Mouse (Mus musculus): ENCODE results near the gene Ttll3. TPM values are rescaled to one million over a fixed set of nuclear protein-coding genes. Genes with fewer than 3 reads are reported as not detected.

The Ttll3 gene
- total RNA-seq, 2 experiments from 2014 or later = 1.0 to 1.4 TPM

GRCm38 (mm10) chr6:113416416-113416815 is 27.4 kb downstream of the Ttll3 start:
- intact Hi-C loops (cut with DNase I) = no loop called here
- DNase-seq (ENCODE audit: low spot score) = no peak

- no peak for DNase-seq (ENCODE audit: low spot score)
- intact Hi-C loops (cut with DNase I) = no loop called here
Measured at GRCm38 (mm10) chr6:113418441-113419198, 29.6 kb downstream of the Ttll3 start.

- DNase-seq (ENCODE audit: low spot score) = peak; percentile 94
- intact Hi-C loops (cut with DNase I) = no loop called here
Measured at GRCm38 (mm10) chr6:113419199-113419587, 30.1 kb downstream of the Ttll3 start, which contains the start of gene Rpusd3. Rpusd3 (minus strand) TSS chr6:113419340.

GRCm38 (mm10) chr6:113423000-113423399 is 33.9 kb downstream of the Ttll3 start:
- DNase-seq (ENCODE audit: low spot score) = no peak
- intact Hi-C loops (cut with DNase I) = no loop called here

GRCm38 (mm10) chr6:113424187-113424586 is 35.1 kb downstream of the Ttll3 start:
- intact Hi-C loops (cut with DNase I) = no loop called here
- no peak for DNase-seq (ENCODE audit: low spot score)

- DNase-seq (ENCODE audit: low spot score) = no peak
- intact Hi-C loops (cut with DNase I) = no loop called here
Measured at GRCm38 (mm10) chr6:113426696-113427095, 37.6 kb downstream of the Ttll3 start.

- intact Hi-C loops (cut with DNase I) = no loop called here
- DNase-seq (ENCODE audit: low spot score) = no peak
Measured at GRCm38 (mm10) chr6:113427397-113427796, 38.3 kb downstream of the Ttll3 start.

GRCm38 (mm10) chr6:113428006-113428405 is 38.9 kb downstream of the Ttll3 start:
- intact Hi-C loops (cut with DNase I) = no loop called here
- DNase-seq (ENCODE audit: low spot score) = no peak

GRCm38 (mm10) chr6:113429965-113430364 is 40.9 kb downstream of the Ttll3 start:
- no peak for DNase-seq (ENCODE audit: low spot score)
- intact Hi-C loops (cut with DNase I) = no loop called here

- intact Hi-C loops (cut with DNase I) = no loop called here
- no peak for DNase-seq (ENCODE audit: low spot score)
Measured at GRCm38 (mm10) chr6:113430846-113431245, 41.8 kb downstream of the Ttll3 start.

- DNase-seq (ENCODE audit: low spot score) = no peak
- intact Hi-C loops (cut with DNase I) = no loop called here
Measured at GRCm38 (mm10) chr6:113431801-113432200, 42.7 kb downstream of the Ttll3 start.

- intact Hi-C loops (cut with DNase I) = no loop called here
Measured at GRCm38 (mm10) chr6:113433661-113434060, 44.6 kb downstream of the Ttll3 start.

GRCm38 (mm10) chr6:113434691-113435090 is 45.6 kb downstream of the Ttll3 start:
- intact Hi-C loops (cut with DNase I) = no loop called here
- no peak for DNase-seq (ENCODE audit: low spot score)

More at GRCm38 (mm10) chr6:113433661-113434060, 44.6 kb downstream of the Ttll3 start:
- DNase-seq (ENCODE audit: low spot score) = no peak

- intact Hi-C loops (cut with DNase I) = no loop called here
- no peak for DNase-seq (ENCODE audit: low spot score)
Measured at GRCm38 (mm10) chr6:113435664-113436205, 46.7 kb downstream of the Ttll3 start, which contains the start of gene Cidec. Cidec (minus strand) TSS chr6:113435760.

GRCm38 (mm10) chr6:113437135-113437534 is 48.1 kb downstream of the Ttll3 start:
- intact Hi-C loops (cut with DNase I) = no loop called here
- DNase-seq (ENCODE audit: low spot score) = no peak

- intact Hi-C loops (cut with DNase I) = no loop called here
- no peak for DNase-seq (ENCODE audit: low spot score)
Measured at GRCm38 (mm10) chr6:113438721-113439430, 49.8 kb downstream of the Ttll3 start.

- intact Hi-C loops (cut with DNase I) = no loop called here
- no peak for DNase-seq (ENCODE audit: low spot score)
Measured at GRCm38 (mm10) chr6:113440686-113441085, 51.6 kb downstream of the Ttll3 start.

- intact Hi-C loops (cut with DNase I) = no loop called here
- no peak for DNase-seq (ENCODE audit: low spot score)
Measured at GRCm38 (mm10) chr6:113441147-113441680, 52.2 kb downstream of the Ttll3 start.

GRCm38 (mm10) chr6:113442087-113442441 is 53.0 kb downstream of the Ttll3 start:
- DNase-seq (ENCODE audit: low spot score) = no peak
- intact Hi-C loops (cut with DNase I) = loop anchor here (2.0 kb wide), 1 partner anchor 27 kb away; no protein-coding TSS in a partner anchor

- intact Hi-C loops (cut with DNase I) = loop anchor here (2.0 kb wide), 1 partner anchor 26 kb away; no protein-coding TSS in a partner anchor
- peak; percentile 78 for DNase-seq (ENCODE audit: low spot score)
Measured at GRCm38 (mm10) chr6:113442442-113443090, 53.5 kb downstream of the Ttll3 start, which contains the start of gene Jagn1. Jagn1 (plus strand) TSS chr6:113442569.
